Mouse (Mus musculus): ENCODE data around the gene Fbxl22.

The Fbxl22 gene

DNA sequence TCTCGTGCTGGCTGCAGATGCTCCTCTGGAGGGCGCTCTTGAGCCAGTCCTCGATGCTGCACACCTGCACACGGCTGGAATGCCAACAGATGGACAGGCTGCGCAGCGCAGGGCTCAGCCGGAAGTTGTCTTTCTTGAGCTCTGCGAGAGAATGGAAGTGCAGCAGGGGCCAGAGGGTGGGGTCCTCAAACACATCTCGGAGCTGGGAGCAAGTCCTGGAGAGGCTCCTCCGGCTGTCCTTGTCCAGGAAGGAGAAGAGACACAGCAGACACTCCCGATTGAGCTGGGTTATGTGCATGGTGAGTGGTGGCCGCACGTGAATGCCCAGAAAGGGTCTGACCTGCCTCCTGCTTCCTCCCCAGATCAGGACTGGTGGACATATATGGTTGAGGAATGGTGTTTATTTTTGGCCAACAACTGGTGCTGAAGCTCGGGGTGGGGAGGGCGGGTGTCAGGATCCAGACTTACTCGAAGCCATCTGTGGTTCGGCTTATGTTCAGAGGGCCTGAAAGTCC lies at the start of gene Fbxl22:
TSS of gene Fbxl22 (minus strand) at position 338 of the 515 bp plus-strand sequence.
- no peak for DNase-seq (ENCODE audit: low read depth, low spot score)

DNA sequence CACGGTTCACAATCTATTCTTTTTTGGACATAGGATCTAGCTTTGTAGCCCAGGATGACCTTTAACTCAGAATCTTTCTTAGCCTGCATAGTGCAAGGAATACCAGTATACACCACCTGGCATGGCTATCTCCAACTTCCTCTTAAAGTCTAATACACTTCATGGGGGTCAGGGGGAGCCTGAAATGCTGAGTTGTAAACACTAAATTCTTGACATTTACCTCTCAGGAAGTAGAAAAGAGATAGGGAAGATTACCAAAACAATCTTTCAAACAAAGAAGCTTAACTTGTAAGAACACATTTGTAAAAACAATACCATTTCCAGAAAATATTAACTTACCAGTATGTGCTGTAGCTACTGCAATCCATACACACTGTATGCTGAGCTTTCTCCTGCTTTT lies 47.8 kb upstream of the Fbxl22 start:
- no peak for DNase-seq (ENCODE audit: low read depth, low spot score)

DNA sequence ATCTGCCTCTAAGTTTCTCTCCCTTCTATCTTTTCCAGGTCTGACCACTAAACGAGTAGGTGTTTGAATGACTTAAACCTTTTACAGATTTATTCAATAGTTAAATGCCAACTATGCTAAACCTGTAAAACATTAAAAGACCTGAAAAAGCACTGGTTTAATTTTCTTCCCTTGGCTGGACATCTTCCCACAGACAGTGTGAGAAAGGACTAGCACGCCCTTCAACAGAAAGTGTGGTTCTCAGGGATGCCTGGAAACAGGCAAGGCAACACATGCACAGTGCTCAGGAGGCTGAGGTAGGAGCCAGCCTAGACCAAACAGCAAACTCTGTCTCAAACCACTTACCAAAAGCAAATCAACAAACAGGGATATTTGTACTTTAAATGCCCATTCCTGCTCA lies 47.1 kb upstream of the Fbxl22 start:
- no peak for DNase-seq (ENCODE audit: low read depth, low spot score)

DNA sequence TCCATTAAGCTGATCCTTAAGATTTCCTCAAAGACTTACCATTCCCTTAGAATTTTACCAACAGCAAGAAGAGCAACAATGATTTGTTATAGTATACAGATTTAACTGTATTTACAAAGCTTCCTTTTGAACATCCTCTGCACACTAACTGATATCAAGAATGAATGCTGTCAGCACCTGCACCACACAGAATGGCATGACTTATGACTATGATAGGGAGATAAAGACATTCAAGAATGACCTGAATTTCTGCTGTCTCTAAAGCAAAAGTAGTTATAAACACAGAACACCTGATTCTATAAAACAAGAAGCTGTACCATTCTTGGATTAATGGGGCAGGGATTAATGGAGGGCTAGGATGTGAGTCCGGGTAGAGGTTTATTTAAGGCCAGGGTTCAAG lies 46.3 kb upstream of the Fbxl22 start:
- DNase-seq (ENCODE audit: low read depth, low spot score), result no peak

DNA sequence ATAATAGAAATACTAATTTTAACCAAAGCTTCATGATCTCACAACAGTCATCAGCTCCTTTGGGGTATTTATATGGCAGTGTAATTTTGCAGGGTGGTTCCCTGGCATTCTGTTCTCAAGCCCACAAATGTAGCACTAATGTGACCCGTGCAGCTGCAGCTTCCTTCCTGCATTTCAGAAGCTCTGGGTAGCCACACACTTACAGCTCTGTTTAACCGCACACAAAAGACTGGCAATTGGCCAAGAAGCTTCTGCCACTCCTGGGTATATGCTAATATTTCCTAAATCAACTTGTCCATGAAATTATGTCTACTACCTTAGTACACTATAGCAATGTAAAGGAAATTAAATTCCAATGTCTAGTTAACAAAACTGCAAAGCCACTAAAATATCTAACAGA lies 45.9 kb upstream of the Fbxl22 start:
- DNase-seq (ENCODE audit: low read depth, low spot score), result no peak

DNA sequence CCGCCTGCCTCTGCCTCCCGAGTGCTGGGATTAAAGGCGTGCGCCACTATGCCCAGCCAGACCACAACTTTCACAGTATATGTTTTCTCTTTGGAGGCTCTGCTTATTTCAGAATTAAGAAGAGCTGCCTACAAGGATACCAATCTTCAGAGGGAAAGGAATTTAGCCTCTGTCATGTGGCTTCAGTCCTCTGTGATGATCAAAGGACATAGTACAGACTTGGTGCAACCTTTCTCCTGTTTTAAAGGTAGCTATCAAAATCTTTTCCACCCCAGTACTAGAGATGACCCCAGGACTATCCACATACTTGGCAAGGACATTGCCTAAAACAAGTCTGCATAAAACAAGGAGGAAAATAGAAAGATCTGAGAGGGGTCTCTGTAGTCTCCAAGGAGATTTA lies 44.6 kb upstream of the Fbxl22 start:
- no peak for DNase-seq (ENCODE audit: low read depth, low spot score)

DNA sequence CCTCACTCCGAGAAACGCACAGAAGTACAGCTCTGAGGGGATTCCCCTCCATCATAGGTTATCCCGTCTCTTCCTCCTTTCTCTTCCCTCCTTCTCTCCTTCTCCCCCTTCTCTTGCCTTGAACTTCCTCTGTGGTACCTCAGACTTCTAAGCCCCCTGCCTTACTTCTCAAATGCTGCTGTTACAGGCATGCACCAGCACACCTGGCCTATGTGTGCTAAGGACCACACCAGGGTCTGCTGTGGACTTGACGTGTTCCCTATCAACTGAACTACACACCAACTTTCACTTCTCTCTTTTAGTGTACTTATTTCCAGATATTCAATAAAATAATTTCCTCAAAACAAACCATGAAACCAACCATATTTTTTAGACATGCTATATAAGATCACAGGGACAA lies 28.4 kb upstream of the Fbxl22 start:
- no peak for DNase-seq (ENCODE audit: low read depth, low spot score)

DNA sequence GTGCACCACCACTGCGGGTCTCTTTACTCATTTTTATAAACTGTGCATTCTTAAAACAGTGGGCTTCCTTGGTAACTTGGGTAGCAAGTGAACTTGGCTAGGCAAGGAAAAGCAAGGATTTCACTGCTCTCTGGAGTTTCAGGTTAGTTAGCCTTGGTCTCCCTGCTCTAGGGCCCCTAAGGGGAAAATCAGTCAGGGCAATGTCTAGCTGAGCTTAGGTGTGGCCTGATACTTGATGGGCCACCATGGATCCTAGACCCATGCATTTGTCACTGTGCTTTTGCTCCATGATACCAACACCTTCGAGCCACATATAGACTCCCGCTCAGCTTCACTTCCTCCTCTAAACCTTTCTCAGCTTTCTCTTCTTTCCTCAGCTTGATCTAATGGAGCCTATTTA lies 7.2 kb upstream of the Fbxl22 start:
- DNase-seq (ENCODE audit: low read depth, low spot score), result no peak

DNA sequence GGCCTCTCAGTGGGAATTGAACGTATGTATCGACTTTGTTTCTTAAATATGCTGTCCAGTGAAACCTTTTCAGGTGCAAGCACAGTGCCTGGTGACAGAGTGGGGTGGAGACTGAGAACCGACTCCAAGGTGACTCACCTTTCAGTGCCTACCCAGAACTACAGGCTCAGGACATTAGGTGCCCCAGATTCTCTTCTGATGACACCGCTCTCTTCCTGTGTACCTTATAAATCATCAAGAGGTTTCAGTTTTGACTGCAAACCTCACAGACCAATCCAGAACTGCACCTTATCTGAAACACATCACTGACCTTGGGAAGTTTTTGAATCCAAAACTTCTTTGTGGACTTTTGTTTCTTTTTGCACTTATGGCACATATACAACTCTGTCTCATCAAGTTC lies 5.9 kb upstream of the Fbxl22 start:
- DNase-seq (ENCODE audit: low read depth, low spot score), result no peak

DNA sequence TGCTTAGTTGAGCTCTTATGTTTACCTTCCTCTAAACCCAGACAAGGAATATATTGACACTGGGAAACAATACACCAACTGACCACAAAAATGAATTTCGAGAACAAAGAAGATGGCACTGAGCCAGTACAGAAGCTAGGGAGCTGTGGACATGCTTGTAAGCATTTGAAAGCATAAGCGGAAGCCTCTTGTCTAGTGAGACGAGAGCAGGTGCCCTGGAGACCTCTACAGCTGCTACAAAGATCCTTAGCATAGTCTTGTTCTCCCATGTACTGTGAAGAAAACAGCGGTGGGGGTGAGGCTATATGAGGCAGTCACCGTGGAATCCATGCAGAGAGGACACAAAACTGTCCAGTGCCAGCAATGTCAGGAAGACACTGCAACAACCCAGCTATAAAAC lies 4.5 kb upstream of the Fbxl22 start:
- DNase-seq (ENCODE audit: low read depth, low spot score), result no peak

DNA sequence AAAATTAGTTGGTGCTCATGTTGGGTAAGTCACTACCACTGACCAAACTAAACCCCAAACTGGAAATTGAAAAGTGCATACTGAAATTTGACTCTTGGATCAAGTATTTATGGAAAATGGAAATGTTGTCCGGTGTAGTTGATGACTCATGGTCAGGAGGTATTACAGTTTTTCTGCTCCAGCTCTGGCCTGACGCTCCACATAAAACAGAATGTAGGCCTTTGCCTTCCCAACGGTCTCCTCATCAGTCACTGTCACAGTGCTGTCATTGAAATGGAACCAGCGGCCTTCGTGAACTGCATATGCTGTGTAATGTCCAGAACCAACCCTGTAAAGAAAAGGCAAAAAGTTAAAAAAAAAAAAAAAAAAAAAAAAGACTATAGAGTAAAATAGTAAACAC lies 3.9 kb upstream of the Fbxl22 start:
- DNase-seq (ENCODE audit: low read depth, low spot score), result no peak

DNA sequence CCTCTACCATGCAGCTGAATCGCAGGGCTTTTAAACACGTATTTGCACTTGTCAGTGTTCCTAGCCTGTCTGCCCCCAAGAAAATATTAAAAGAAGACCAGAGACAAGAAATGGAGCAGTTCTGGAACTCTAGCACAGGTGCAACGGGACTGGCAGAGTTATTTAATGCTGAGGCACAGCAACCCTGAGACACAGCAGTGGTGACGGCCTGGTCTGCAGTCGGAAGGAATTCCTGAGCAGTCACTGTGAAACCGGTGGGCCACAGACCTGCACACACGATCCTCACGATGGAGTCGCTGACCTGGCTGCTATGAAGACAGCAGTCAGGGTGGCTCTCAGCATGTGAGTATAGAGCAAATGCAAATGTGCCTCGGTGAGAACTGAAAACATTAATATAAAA lies 3.4 kb upstream of the Fbxl22 start:
- no peak for DNase-seq (ENCODE audit: low read depth, low spot score)

DNA sequence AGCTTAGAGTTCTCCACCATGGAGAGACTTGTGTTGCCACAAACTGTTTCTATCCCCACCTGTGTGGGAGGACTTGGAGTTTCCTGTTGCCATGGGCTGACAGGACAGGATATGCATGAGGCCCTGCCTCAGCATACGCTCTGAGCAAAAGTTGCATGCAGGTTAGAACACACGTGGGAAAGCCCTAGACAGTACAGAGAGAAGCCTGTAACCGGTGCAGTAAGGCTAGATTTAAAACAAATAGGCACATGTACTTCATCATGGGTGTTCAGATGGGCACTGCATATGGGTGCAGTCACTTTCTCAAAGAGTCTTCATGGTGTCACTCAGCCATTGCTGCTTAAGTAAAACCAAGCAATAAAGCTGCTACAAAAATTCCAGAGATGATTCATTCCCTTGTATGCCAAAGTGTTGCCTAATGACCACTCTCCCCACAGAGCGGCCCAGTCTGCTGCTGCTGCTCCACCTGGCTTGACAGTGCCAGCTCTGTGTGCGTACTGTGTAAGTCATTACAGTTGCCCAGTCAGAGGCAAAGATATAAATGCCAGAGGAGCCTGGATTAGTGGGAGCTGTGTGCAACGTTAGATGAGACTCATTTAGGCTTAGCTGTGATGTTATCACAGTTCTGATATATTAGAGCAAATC lies 2.0 kb upstream of the Fbxl22 start:
- DNase-seq (ENCODE audit: low read depth, low spot score), result no peak

DNA sequence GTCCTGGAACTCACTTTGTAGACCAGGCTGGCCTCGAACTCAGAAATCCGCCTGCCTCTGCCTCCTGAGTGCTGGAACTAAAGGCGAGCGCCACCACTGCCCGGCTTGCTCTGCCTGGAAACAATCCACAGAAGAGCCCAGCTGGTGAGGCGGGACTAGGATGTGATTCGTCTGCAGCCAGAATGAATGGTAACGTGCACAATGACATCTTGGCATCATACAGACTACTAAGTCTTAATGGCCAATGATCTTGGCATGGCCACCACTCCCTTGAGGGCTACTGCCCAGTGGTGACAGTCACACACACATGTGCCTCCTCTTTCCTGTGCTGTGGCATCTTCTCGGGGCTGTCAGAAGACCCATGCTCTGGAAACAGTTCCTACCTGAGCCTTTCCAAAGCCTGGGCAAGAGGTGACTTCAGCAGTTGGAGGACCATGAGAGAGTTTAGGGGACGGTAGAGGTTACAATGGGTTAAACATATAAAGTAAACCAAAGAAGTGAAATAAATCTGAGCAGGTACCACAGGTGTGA lies 1.4 kb upstream of the Fbxl22 start:
- DNase-seq (ENCODE audit: low read depth, low spot score), result no peak

DNA sequence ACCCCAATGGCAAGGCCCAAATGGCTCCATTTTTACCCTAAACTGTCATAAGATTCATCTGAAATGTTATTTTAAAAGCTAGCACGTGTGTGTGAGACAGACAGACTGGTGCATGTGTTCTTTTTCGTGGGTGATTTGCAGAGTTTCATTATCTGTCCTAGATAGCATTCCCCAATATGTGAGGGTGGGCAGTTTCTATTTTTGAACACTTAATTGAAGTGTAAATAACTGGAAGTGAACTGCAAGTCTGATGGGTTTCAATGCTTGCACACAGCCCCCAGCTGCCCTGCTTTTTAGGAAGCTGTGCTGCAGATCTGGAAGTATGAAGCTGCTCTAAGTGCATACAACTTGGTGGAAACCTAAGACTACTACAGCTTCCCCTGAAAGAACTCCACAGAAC lies 722 bp upstream of the Fbxl22 start:
- DNase-seq (ENCODE audit: low read depth, low spot score), result no peak

DNA sequence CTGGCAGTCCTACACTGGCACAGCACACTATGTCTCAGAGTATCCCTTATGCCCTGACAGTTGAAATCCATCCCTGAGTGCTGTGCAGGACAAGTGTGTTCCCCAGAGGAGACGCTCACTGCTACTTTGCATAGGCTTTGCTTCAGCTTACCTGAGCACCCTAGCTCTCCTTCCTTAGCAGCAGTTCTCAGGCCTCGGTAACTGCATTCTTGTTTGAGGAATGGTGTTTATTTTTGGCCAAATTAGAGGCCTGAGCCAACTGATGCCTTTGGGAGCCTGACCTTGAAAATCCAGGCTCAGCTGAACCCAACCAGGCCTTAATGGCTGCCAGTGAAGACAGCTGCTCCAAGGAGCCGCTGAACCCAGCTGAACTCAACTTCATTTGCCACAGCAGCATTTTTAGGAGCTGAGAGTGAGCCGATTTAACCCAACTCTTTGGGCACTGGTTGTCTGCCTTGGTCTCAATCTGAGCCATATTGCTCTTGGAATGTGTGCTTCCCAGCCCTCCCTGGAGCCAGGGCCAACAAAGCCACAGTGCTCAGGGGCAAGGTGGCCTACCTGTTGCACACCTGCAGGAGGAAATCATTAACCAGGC lies 635 bp downstream of the Fbxl22 start:
- no peak for DNase-seq (ENCODE audit: low read depth, low spot score)

DNA sequence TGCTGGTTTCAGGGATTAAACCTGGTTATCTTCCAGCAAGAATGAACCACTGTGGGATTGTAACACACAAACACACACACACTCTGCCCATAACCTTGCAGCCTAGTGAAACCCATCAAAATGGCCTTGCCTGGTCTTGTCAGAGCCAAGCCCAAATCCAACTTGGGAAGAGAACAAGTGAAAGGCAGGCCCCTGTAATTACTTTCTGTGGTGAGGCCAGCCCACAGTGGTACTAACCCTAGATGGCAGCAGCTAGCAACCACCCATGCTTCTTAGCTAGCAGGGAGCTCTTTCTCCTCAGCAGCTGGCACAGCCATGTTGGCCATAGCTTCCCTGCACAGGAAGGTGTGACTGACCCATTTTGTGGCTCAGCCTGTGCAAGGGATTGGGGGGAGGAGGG lies 1.2 kb downstream of the Fbxl22 start:
- no peak for DNase-seq (ENCODE audit: low read depth, low spot score)

DNA sequence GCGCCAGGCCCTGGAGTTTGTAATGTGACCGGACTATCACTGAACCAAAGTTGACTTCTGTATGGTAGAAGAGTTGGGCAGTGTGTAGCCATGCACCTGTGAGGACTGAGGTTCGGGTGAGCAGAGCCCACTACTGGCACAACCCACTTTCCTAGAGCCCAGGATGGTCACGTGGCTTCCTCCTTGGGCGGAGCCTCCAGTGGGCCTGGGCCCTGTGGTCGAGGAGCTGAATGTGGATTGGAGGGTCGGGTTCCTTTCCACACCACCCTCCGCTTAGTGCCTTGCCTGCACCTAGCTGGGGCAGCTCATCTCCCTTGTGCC lies 2.1 kb downstream of the Fbxl22 start:
- peak; percentile 81 for DNase-seq (ENCODE audit: low read depth, low spot score)

DNA sequence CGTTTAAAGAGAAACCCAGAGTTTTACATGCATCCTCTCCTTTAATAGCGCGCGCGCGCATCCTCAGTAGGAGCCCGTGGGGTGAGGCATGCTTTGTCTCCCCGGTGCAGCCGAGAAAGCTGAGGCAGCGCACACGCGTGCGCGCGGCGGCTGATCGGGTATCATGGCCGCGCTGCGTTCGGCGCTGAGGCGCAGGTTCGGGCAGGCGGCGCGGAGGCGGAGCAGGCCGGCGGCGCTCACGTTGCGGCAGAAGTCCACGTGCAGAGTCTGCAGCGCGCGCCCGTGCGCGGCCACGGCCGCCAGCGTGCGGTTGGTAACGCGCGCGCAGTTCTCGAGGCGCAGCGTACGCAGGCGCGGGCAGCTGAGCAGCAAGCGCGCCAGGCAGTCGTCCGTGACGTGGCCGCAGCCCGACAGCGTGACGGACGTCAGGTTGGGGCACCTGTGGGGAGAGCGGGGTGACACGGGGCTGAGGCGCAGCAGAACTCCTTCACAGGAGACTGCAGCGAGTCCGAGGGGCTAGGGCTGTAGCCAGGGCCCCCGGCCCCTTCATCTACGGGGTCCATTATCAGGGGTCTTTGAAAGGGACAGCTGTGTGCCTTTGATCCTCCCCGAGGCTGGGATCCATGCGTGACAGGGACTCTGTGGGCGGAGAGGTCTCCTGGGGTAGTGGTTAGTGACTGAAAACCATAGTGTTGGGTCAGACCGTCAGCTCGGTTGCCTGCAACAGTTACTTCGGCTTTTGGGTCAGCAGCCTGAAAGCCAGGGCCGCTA lies 2.6 kb downstream of the Fbxl22 start:
- peak; percentile 94 for DNase-seq (ENCODE audit: low read depth, low spot score)

DNA sequence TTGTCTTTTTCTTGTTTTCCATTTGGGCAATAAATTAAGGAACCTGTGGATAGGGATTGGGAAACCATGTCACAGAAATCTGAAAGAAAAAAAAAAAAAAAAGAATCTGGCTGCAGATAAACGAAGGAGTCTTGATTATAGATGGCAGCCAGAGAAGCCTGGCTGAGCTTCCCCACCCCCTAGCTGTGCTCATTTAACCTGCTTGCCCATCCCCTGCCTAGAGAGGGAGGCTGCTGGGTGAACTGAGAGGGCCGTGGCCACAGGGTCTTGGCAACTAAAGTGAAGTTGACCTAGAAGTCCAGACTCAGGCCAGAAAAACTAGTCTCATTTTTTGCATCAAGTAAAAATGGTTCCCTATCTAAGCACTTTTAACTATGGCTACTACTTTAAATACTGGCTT lies 3.4 kb downstream of the Fbxl22 start:
- DNase-seq (ENCODE audit: low read depth, low spot score), result no peak

DNA sequence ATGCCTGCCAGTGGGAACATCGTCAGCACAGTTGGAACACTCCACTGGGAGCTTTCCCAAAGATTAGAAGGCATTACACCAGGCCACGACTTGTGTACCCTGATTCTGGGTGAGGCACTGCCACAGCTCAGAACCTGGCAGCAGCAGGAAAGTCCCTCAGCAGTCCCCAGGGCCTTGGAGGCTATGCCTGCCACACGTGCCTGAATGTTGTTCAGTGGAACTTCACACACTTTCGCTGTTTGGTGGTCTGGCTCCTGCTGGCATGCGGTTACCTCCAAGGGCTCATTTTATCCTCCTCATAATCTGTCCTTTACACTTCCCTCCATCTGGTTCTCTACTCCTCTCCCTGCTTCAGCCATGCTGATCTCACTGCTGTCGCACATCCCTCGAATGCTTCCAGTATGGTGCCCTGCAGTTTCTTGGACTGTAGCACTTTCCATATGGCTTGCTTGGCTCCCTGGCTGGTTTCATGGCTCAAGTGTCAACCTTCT lies 4.0 kb downstream of the Fbxl22 start:
- DNase-seq (ENCODE audit: low read depth, low spot score), result no peak

DNA sequence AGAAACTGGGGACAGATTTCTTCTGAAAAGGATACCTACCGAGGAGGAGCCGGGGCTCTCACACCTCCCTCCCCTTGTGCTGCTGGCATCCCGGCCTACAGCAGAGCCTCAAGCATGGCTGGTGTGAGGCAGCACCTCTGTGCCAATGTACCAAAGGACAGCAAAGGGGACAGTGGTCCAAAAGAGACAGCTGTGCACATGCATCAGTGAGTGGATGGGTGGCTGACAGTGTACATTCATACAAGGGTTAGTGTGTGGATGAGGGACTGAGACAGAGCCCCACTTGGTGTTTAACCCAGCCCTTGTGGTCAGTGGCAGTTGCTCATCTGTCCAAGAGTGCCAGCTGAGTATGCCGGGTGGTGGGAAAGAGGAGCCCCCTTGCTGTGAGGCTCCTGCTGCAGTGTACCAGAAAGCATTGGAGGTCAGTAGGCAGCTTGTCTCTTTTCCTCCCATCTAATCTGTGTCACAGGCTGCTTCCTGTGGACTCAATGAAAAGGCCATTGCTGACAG lies 5.4 kb downstream of the Fbxl22 start:
- no peak for DNase-seq (ENCODE audit: low read depth, low spot score)
